ENCODE assay signal across 8 mouse cellular contexts in genomic region chr19:21799410-21800373, GRCm38 (mm10). TPM values are rescaled to one million over a fixed set of nuclear protein-coding genes. Genes with fewer than 3 reads are reported as not detected.
DNase-seq lines count a peak whose midpoint lies in the region; ATAC-seq and TF ChIP-seq lines count a peak whose summit lies in the region.
"Had no signal": no experiment of that assay in that cellular context is flagged by ENCODE, and none has a peak within 500 bp of the region (broad histone marks: within the 10 kb centered on the region; RNA-seq: fewer than 3 reads in every experiment).

No protein-coding gene starts in this region.

- 65% methylated on average over 13 of the region's 13 CpGs for WGBS in limb, embryonic 12.5 days
- WGBS in limb, embryonic 10.5 days: 76% methylated on average over 13 of the region's 13 CpGs
- WGBS in limb, embryonic 15.5 days: 59% methylated on average over 13 of the region's 13 CpGs
- 67% methylated on average over 13 of the region's 13 CpGs for WGBS in olfactory bulb, adult 2 months

- 0 out of 2 replicates have a peak, but pooled peaks cover 3% of the 10 kb centered on the region for H3K4me1 ChIP-seq in limb, embryonic 12.5 days (replicated peaks)
- H3K4me1 ChIP-seq in limb, embryonic 10.5 days: peaks cover 3% of the 10 kb centered on the region; the same call in 1 of the 2 replicates
- no peaks in the 10 kb centered on the region for H3K4me1 ChIP-seq in embryonic fibroblast, embryonic 13.5 days (ENCODE audit: control insufficient read depth, insufficient read depth, low read length)
- H3K4me1 ChIP-seq in limb, embryonic 15.5 days: peaks cover 22% of the 10 kb centered on the region
- peaks cover 13% of the 10 kb centered on the region for H3K4me1 ChIP-seq in olfactory bulb, adult 2 months (ENCODE audit: control insufficient read depth, insufficient read depth, low read length)

- DNase-seq in limb, embryonic 10.5 days (ENCODE audit: low spot score): no peak
- DNase-seq in cerebellum, adult 18-20 months: no peak
- DNase-seq in urinary bladder, postnatal 4 days (ENCODE audit: low spot score in 2 of 2): no peak
- DNase-seq: lung, postnatal 14 days had no signal

- no peak overlapping the region for H3K4me2 ChIP-seq in limb, embryonic 12.5 days
- no peak overlapping the region for H3K4me2 ChIP-seq in limb, embryonic 15.5 days

- no peak for TF ChIP-seq CTCF in embryonic fibroblast, embryonic 13.5 days (IDR thresholded peaks at IDR 0.05; ENCODE audit: borderline replicate concordance, insufficient read depth, low read length)
- no peak for TF ChIP-seq CTCF in olfactory bulb, adult 2 months (IDR thresholded peaks at IDR 0.05; ENCODE audit: insufficient read depth, low read depth, low read length)

- no peaks in the 10 kb centered on the region for H3K27me3 ChIP-seq in limb, embryonic 12.5 days
- H3K27me3 ChIP-seq in limb, embryonic 10.5 days (ENCODE audit: low read depth, poor library complexity, severe bottlenecking): no peaks in the 10 kb centered on the region
- no peaks in the 10 kb centered on the region for H3K27me3 ChIP-seq in limb, embryonic 15.5 days

- no peaks in the 10 kb centered on the region for H3K9me3 ChIP-seq in limb, embryonic 12.5 days
- H3K9me3 ChIP-seq in limb, embryonic 10.5 days (replicated peaks): no peaks in the 10 kb centered on the region
- no peaks in the 10 kb centered on the region for H3K9me3 ChIP-seq in limb, embryonic 15.5 days

- peaks cover 89% of the 10 kb centered on the region for H3K36me3 ChIP-seq in limb, embryonic 12.5 days
- H3K36me3 ChIP-seq in limb, embryonic 10.5 days: peaks cover 97% of the 10 kb centered on the region
- peaks cover 63% of the 10 kb centered on the region for H3K36me3 ChIP-seq in limb, embryonic 15.5 days

- no peak for ATAC-seq in limb, embryonic 12.5 days (ENCODE audit: insufficient number of reproducible peaks, insufficient read depth, low FRiP score, low TSS enrichment, low read depth)
- ATAC-seq in limb, embryonic 15.5 days (ENCODE audit: insufficient number of reproducible peaks, low FRiP score, low TSS enrichment, low read depth): peak; percentile 19; the same call in 1 of the 2 replicates

- H3K4me3 ChIP-seq in limb, embryonic 12.5 days (replicated peaks): no peak overlapping the region
- H3K4me3 ChIP-seq in limb, embryonic 10.5 days: no peak overlapping the region
- no peak overlapping the region for H3K4me3 ChIP-seq in embryonic fibroblast, embryonic 13.5 days (ENCODE audit: insufficient read depth, low read length)
- no peak overlapping the region for H3K4me3 ChIP-seq in limb, embryonic 15.5 days
- H3K4me3 ChIP-seq in olfactory bulb, adult 2 months (ENCODE audit: insufficient read depth, low read depth, low read length): no peak overlapping the region

- H3K27ac ChIP-seq in limb, embryonic 12.5 days: 0 out of 2 replicates have a peak overlapping the region, but pooled peaks have one; percentile 0
- H3K27ac ChIP-seq in limb, embryonic 10.5 days: no peak overlapping the region
- H3K27ac ChIP-seq in embryonic fibroblast, embryonic 13.5 days (ENCODE audit: insufficient read depth, low read length): peak overlapping the region; percentile 65
- H3K27ac ChIP-seq in limb, embryonic 15.5 days: peak overlapping the region; percentile 63
- H3K27ac ChIP-seq in olfactory bulb, adult 2 months (ENCODE audit: insufficient read depth, low read depth, low read length): peak overlapping the region; percentile 9; the same call in 1 of the 2 replicates

- no peak overlapping the region for H3K9ac ChIP-seq in limb, embryonic 12.5 days (replicated peaks)
- H3K9ac ChIP-seq in limb, embryonic 15.5 days: no peak overlapping the region

- no peak for TF ChIP-seq POLR2A in embryonic fibroblast, embryonic 13.5 days (IDR thresholded peaks at IDR 0.05; ENCODE audit: low read depth, low read length)
- TF ChIP-seq POLR2A in olfactory bulb, adult 2 months (IDR thresholded peaks at IDR 0.05; ENCODE audit: insufficient read depth, low read depth, low read length): no peak

RNA-seq across cellular contexts. Expression of gene Cemip2, which starts 21.6 kb away (rescaled TPM):
- polyA plus RNA-seq in limb, embryonic 12.5 days (2016; fragmentation: Nextera tagmentation; extraction: Ambion mirVana): 49.8 and 50.3 TPM in 2 replicates
- polyA plus RNA-seq in limb, embryonic 10.5 days (2016; fragmentation: Nextera tagmentation; extraction: Ambion mirVana): 39.3 and 51.7 TPM in 2 replicates
- 24.0 and 25.5 TPM in 2 replicates for polyA plus RNA-seq in embryonic fibroblast, embryonic 13.5 days (2011; ENCODE audit: insufficient read length, low read depth, missing spikeins)
- polyA plus RNA-seq in limb, embryonic 15.5 days (2015; fragmentation: Nextera tagmentation; extraction: Ambion mirVana): 25.7 TPM in 2 replicates
- polyA plus RNA-seq in olfactory bulb, adult 2 months (2012; ENCODE audit: insufficient read depth, insufficient read length, low replicate concordance, missing spikeins): not detected in 2 replicates

Comparison
In these comparisons a context has a peak if more than half of its experiments do, and no peak if none do; other contexts are left out.
1. RNA of gene Cemip2, which starts 21.6 kb away (polyA plus RNA-seq): 39.3 to 51.7 TPM in limb, embryonic 10.5 days, 49.8 to 50.3 TPM in limb, embryonic 12.5 days, 25.7 TPM in limb, embryonic 15.5 days and 24.0 to 25.5 TPM in embryonic fibroblast, embryonic 13.5 days; not detected in olfactory bulb, adult 2 months; every median in the first group is over 10 times any median in the second.